Mouse (Mus musculus): Measurements from ENCODE around the gene Ppip5k2.

GRCm38 (mm10) chr1:97804520-97804919 lies 34.3 kb upstream of the Ppip5k2 start:
- no peak for TF ChIP-seq EP300 (IDR thresholded peaks at IDR 0.05; ENCODE audit: insufficient read depth, low read depth, low read length)
- no peak for TF ChIP-seq CTCF (IDR thresholded peaks at IDR 0.05)

All from heart, adult 2 months (tissue).